Mouse (Mus musculus): ENCODE data around the gene Cdh20. TPM values are rescaled to one million over a fixed set of nuclear protein-coding genes. Genes with fewer than 3 reads are reported as not detected.

Cdh20 gene
- polyA plus RNA-seq, 1 experiment from 2014 or later, result 0.09 TPM

DNA sequence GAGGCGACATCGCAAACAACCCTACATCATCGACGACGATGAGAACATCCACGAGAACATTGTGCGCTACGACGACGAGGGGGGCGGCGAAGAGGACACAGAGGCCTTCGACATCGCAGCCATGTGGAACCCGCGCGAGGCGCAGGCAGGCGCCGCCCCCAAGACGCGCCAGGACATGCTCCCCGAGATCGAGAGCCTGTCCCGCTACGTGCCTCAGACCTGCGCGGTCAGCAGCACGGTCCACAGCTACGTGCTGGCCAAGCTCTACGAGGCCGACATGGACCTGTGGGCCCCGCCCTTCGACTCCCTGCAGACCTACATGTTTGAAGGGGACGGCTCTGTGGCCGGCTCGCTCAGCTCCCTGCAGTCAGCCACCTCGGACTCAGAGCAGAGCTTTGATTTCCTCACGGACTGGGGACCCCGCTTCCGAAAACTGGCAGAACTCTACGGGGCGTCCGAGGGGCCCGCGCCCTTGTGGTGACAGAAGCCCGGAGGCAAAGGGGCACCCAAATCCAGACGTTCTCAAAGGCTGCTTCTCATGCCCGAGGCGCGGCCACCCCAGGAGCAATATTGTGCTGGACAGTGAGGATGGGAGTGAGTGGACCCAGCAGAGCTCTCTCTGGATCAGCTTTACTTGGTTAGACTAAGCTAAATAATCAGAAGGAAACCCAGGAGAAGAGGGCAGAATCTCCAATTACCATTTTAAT, 225.7 kb downstream of the Cdh20 start:
- Histone ChIP-seq H3K36me3 (ENCODE audit: insufficient read depth, low read length) (no peaks in the 10 kb centered on the region), H3K27ac (no peak overlapping the region), H3K9ac (ENCODE audit: low read depth, low read length) (peak overlapping the region; percentile 31), H3K9me3 (replicated peaks; ENCODE audit: low read length) (no peaks in the 10 kb centered on the region), H3K4me3 (replicated peaks; ENCODE audit: low read depth, low read length) (peak overlapping the region; percentile 29), H3K4me1 (replicated peaks; ENCODE audit: insufficient read depth, low read length) (no peaks in the 10 kb centered on the region; the same call in 1 of the 2 replicates), H3K4me2 (ENCODE audit: low read length) (peak overlapping the region; percentile 81), H3K27me3 (ENCODE audit: insufficient read depth, low read length) (no peaks in the 10 kb centered on the region)
- no peak for TF ChIP-seq CTCF (IDR thresholded peaks at IDR 0.05; ENCODE audit: low read depth)
- WGBS, result 5% methylated on average over 51 of the region's 51 CpGs
- ATAC-seq (replicated peaks; ENCODE audit: low FRiP score, low read depth) (peak; percentile 77; the same call in 1 of the 2 replicates), DNase-seq (ENCODE audit: low spot score) (peak; percentile 51)

DNA sequence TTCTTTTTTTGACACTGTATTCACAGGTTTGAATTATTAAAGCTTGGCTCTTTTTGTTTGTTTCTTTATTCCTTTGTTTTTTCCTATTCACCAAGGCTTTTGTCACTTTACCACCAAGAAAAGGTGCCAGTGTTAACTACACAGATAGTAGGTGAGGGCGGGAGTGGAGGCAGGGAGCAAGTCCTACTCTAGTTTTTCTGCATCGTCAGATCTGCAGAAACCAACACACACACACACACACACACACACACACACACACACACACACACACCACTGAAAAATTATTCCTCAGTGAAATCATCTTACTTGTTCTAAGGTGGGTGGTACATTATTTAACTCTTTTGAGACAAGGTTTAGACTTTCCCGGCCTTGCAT, 226.3 kb downstream of the Cdh20 start:
- Histone ChIP-seq H3K27me3 (ENCODE audit: insufficient read depth, low read length) (no peaks in the 10 kb centered on the region), H3K27ac (no peak overlapping the region), H3K9ac (ENCODE audit: low read depth, low read length) (no peak overlapping the region), H3K4me1 (replicated peaks; ENCODE audit: insufficient read depth, low read length) (no peaks in the 10 kb centered on the region; the same call in 1 of the 2 replicates), H3K4me3 (replicated peaks; ENCODE audit: low read depth, low read length) (peak overlapping the region; percentile 29; the same call in 1 of the 2 replicates), H3K36me3 (ENCODE audit: insufficient read depth, low read length) (no peaks in the 10 kb centered on the region), H3K9me3 (replicated peaks; ENCODE audit: low read length) (no peaks in the 10 kb centered on the region), H3K4me2 (ENCODE audit: low read length) (peak overlapping the region; percentile 81; the same call in 1 of the 2 replicates)
- TF ChIP-seq CTCF (IDR thresholded peaks at IDR 0.05; ENCODE audit: low read depth), result no peak
- 71% methylated on average over 3 of the region's 3 CpGs for WGBS
- no peak for ATAC-seq (replicated peaks; ENCODE audit: low FRiP score, low read depth)
- no peak for DNase-seq (ENCODE audit: low spot score)

DNA sequence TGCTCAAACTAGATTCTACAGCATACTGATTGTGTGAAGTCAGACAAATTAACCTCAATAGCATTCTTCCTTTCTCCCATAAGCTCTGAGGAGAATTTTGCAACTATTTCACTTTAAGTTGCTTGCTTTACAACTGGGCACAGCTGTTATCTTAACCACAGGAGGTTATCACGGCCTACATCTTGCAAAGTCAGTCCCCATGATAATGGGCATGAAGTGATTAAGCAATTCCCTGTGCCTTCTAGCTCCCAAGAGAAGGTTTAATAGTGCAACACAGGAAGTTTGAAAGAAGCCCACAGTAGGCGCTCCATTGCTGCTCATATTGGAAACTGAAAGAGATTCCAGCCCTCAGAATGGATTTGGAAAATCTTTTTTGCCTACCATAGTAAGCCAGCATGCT, 229.5 kb downstream of the Cdh20 start:
- DNase-seq (ENCODE audit: low spot score) (no peak), ATAC-seq (replicated peaks; ENCODE audit: low FRiP score, low read depth) (no peak)
- 70% methylated on average over 2 of the region's 2 CpGs for WGBS
- H3K4me1 ChIP-seq (replicated peaks; ENCODE audit: insufficient read depth, low read length), result no peaks in the 10 kb centered on the region; the same call in 1 of the 2 replicates
- no peaks in the 10 kb centered on the region for H3K9me3 ChIP-seq (replicated peaks; ENCODE audit: low read length)
- no peak overlapping the region for H3K27ac ChIP-seq
- no peaks in the 10 kb centered on the region for H3K36me3 ChIP-seq (ENCODE audit: insufficient read depth, low read length)
- no peak overlapping the region for H3K4me3 ChIP-seq (replicated peaks; ENCODE audit: low read depth, low read length)
- TF ChIP-seq CTCF (IDR thresholded peaks at IDR 0.05; ENCODE audit: low read depth), result no peak
- no peak overlapping the region for H3K4me2 ChIP-seq (ENCODE audit: low read length)
- H3K27me3 ChIP-seq (ENCODE audit: insufficient read depth, low read length), result no peaks in the 10 kb centered on the region
- no peak overlapping the region for H3K9ac ChIP-seq (ENCODE audit: low read depth, low read length)

- no peak overlapping the region for H3K27ac ChIP-seq
- H3K27me3 ChIP-seq (ENCODE audit: insufficient read depth, low read length), result no peaks in the 10 kb centered on the region
- no peak overlapping the region for H3K9ac ChIP-seq (ENCODE audit: low read depth, low read length)
- H3K4me3 ChIP-seq (replicated peaks; ENCODE audit: low read depth, low read length), result no peak overlapping the region
- no peak for TF ChIP-seq CTCF (IDR thresholded peaks at IDR 0.05; ENCODE audit: low read depth)
- no peak overlapping the region for H3K4me2 ChIP-seq (ENCODE audit: low read length)
- H3K4me1 ChIP-seq (replicated peaks; ENCODE audit: insufficient read depth, low read length), result no peaks in the 10 kb centered on the region
- WGBS, result 75% methylated on average over 1 of the region's 1 CpGs
- no peaks in the 10 kb centered on the region for H3K9me3 ChIP-seq (replicated peaks; ENCODE audit: low read length)
- no peak for DNase-seq (ENCODE audit: low spot score)
- ATAC-seq (replicated peaks; ENCODE audit: low FRiP score, low read depth), result no peak
- no peaks in the 10 kb centered on the region for H3K36me3 ChIP-seq (ENCODE audit: insufficient read depth, low read length)
Observed at GRCm38 (mm10) chr1:105002179-105002578, 233.8 kb downstream of the Cdh20 start.

DNA sequence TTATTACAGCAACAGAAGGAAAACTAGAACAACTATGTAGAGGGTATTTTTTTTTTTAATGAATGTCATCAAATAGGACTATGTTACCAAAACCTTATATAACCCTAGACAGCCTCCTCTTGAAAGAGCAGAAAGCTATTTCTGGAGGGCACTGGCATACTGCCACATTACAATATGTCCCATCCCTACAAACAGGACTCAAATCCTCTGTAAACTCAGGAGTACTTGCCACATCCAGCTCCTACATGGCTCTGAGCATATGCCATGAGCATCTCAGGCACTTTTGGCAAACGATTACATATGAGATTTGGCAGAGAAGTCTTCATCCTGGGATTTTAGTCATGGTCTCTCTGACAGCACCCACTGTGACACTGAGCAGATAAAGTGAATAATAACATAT, 235.5 kb downstream of the Cdh20 start:
- Histone ChIP-seq H3K36me3 (ENCODE audit: insufficient read depth, low read length) (no peaks in the 10 kb centered on the region), H3K27me3 (ENCODE audit: insufficient read depth, low read length) (no peaks in the 10 kb centered on the region), H3K4me3 (replicated peaks; ENCODE audit: low read depth, low read length) (no peak overlapping the region), H3K9ac (ENCODE audit: low read depth, low read length) (no peak overlapping the region), H3K27ac (no peak overlapping the region), H3K4me1 (replicated peaks; ENCODE audit: insufficient read depth, low read length) (no peaks in the 10 kb centered on the region), H3K4me2 (ENCODE audit: low read length) (no peak overlapping the region), H3K9me3 (replicated peaks; ENCODE audit: low read length) (no peaks in the 10 kb centered on the region)
- DNase-seq (ENCODE audit: low spot score) (no peak), ATAC-seq (replicated peaks; ENCODE audit: low FRiP score, low read depth) (no peak)
- TF ChIP-seq CTCF (IDR thresholded peaks at IDR 0.05; ENCODE audit: low read depth), result no peak
- WGBS, result 93% methylated on average over 1 of the region's 1 CpGs

DNA sequence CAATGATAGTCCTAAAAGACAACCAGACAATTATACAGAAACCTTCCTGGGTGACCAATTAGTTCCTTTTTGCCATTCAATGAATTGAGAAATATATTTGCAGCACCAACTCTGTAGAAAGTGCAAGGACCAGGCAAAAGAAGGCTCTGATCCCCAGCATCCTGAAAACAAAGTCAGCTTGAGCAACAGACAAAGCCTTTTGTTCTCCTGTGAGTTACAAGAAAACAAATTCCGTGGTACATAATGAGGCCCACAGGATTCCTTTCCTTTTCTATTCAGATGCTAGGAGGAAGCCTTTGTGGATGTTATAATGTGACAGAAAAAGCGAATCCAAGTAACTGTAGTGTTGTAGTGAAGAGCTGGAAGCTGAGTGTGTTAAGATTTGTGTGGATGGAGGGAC, 244.3 kb downstream of the Cdh20 start:
- DNase-seq (ENCODE audit: low spot score) (no peak), ATAC-seq (replicated peaks; ENCODE audit: low FRiP score, low read depth) (no peak)
- H3K4me1 ChIP-seq (replicated peaks; ENCODE audit: insufficient read depth, low read length), result no peaks in the 10 kb centered on the region
- H3K4me3 ChIP-seq (replicated peaks; ENCODE audit: low read depth, low read length), result no peak overlapping the region
- no peaks in the 10 kb centered on the region for H3K9me3 ChIP-seq (replicated peaks; ENCODE audit: low read length)
- 46% methylated on average over 2 of the region's 2 CpGs for WGBS
- no peaks in the 10 kb centered on the region for H3K36me3 ChIP-seq (ENCODE audit: insufficient read depth, low read length)
- no peak for TF ChIP-seq CTCF (IDR thresholded peaks at IDR 0.05; ENCODE audit: low read depth)
- no peak overlapping the region for H3K27ac ChIP-seq
- no peaks in the 10 kb centered on the region for H3K27me3 ChIP-seq (ENCODE audit: insufficient read depth, low read length)
- H3K4me2 ChIP-seq (ENCODE audit: low read length), result no peak overlapping the region
- no peak overlapping the region for H3K9ac ChIP-seq (ENCODE audit: low read depth, low read length)

DNA sequence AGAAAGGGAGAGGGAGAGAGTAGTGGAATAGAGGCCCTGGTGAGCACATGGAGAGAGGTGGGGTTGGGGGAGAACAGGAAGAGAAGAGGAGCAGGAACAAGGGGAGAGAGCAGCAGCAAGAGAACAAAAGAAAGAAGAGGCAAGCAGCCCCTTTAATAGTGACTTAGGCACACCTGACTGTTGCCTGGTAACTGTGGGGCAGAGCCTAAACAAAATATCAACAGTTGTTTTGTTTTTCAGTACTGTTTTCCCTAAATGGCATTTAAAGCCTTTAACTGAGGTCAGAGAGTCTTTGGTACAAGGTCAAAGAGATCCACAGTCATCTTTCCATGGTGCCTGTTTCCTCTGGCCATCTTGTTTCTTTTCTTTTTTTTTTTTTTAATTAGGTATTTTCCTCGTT, 245.0 kb downstream of the Cdh20 start:
- H3K36me3 ChIP-seq (ENCODE audit: insufficient read depth, low read length), result no peaks in the 10 kb centered on the region
- no peak for DNase-seq (ENCODE audit: low spot score)
- no peak for TF ChIP-seq CTCF (IDR thresholded peaks at IDR 0.05; ENCODE audit: low read depth)
- 80% methylated on average over 1 of the region's 1 CpGs for WGBS
- H3K9me3 ChIP-seq (replicated peaks; ENCODE audit: low read length), result no peaks in the 10 kb centered on the region
- H3K27me3 ChIP-seq (ENCODE audit: insufficient read depth, low read length), result no peaks in the 10 kb centered on the region
- ATAC-seq (replicated peaks; ENCODE audit: low FRiP score, low read depth), result no peak
- no peak overlapping the region for H3K4me3 ChIP-seq (replicated peaks; ENCODE audit: low read depth, low read length)
- H3K4me2 ChIP-seq (ENCODE audit: low read length), result no peak overlapping the region
- no peaks in the 10 kb centered on the region for H3K4me1 ChIP-seq (replicated peaks; ENCODE audit: insufficient read depth, low read length)
- H3K27ac ChIP-seq, result no peak overlapping the region
- no peak overlapping the region for H3K9ac ChIP-seq (ENCODE audit: low read depth, low read length)
